Mouse (Mus musculus) intestine, embryonic 14.5 days (tissue): ENCODE measurements around the gene Muc16. TPM values are rescaled to one million over a fixed set of nuclear protein-coding genes. Genes with fewer than 3 reads are reported as not detected.

Experiments used
- ATAC-seq: fragments of 200-750 bp; cut with Nextera tagmentation; replicated peaks from 2 replicates; pipeline ENCODE4 v1.8.0; 2017; ENCODE audit warnings: low read depth, moderate number of reproducible peaks, moderate TSS enrichment, moderate library complexity; ENCODE audit not compliant: low FRiP score, low TSS enrichment
- DNase-seq: peaks from one replicate; pipeline ENCODE4 v3.0.0-alpha.2; 2018; ENCODE audit warnings: low spot score
- H3K27ac ChIP-seq: fragments of 300-500 bp; sonication (generic); 2 replicates; pipeline ENCODE4 v1.5.1; 2014; ENCODE audit warnings: low read depth, mild to moderate bottlenecking, control low read depth
- H3K27me3 ChIP-seq: fragments of 300-500 bp; sonication (generic); replicated peaks from 2 replicates; pipeline ENCODE4 v1.6.1; 2014; ENCODE audit warnings: low read length, control low read depth; ENCODE audit not compliant: control insufficient read depth, insufficient read depth
- H3K36me3 ChIP-seq: fragments of 300-500 bp; sonication (generic); 2 replicates; pipeline ENCODE4 v1.6.1; 2014; ENCODE audit warnings: low read length, control low read depth; ENCODE audit not compliant: control insufficient read depth, insufficient read depth
- H3K4me1 ChIP-seq: fragments of 300-500 bp; sonication (generic); replicated peaks from 2 replicates; pipeline ENCODE4 v1.6.1; 2014; ENCODE audit warnings: low read length, control low read depth, mixed read lengths; ENCODE audit not compliant: control insufficient read depth, insufficient read depth
- H3K4me2 ChIP-seq: fragments of 300-500 bp; sonication (generic); 2 replicates; pipeline ENCODE4 v1.6.1; 2014; ENCODE audit warnings: low read length
- H3K4me3 ChIP-seq: fragments of 300-500 bp; sonication (generic); 2 replicates; pipeline ENCODE4 v1.5.1; 2014; ENCODE audit warnings: low read depth, low read length, control low read depth, mixed read lengths
- H3K9ac ChIP-seq: fragments of 300-500 bp; sonication (generic); 2 replicates; pipeline ENCODE4 v1.6.1; 2014; ENCODE audit warnings: mild to moderate bottlenecking, low read length
- H3K9me3 ChIP-seq: fragments of 300-500 bp; sonication (generic); 2 replicates; pipeline ENCODE4 v1.6.1; 2016; ENCODE audit warnings: low read length, control low read depth; ENCODE audit not compliant: control insufficient read depth
- WGBS: fragments of 180-500 bp; shearing (Covaris S2); extraction: QIAGEN DNeasy Blood & Tissue Kit; methylation state at CpG from one replicate; pipeline ENCODE4 v1.1.7; 2014; 5-methylcytosine and 5-hydroxymethylcytosine counted together
- microRNA-seq: library from miRNA; unstranded; fragments of <30 nt; microRNA quantifications from one replicate; pipeline ENCODE4, GENCODE M21; 2016
- polyA plus RNA-seq: library from polyadenylated mRNA; unstranded; fragments of >200 nt; fragmentation: Nextera tagmentation; extraction: Ambion mirVana; gene quantifications from 2 replicates; pipeline ENCODE4 v1.2.1, GENCODE M21; 2014

Muc16 gene
- polyA plus RNA-seq, 1 experiment from 2014 or later: 7.3 TPM

GRCm38 (mm10) chr9:18473324-18474128 is 200.8 kb downstream of the Muc16 start:
- Histone ChIP-seq H3K9ac (peak overlapping the region; percentile 49), H3K27ac (peak overlapping the region; percentile 85), H3K9me3 (no peaks in the 10 kb centered on the region), H3K27me3 (no peaks in the 10 kb centered on the region), H3K4me3 (peak overlapping the region; percentile 65), H3K36me3 (no peaks in the 10 kb centered on the region), H3K4me2 (peak overlapping the region; percentile 76), H3K4me1 (no peaks in the 10 kb centered on the region)
- 4% methylated on average over 39 of the region's 39 CpGs for WGBS
- peak; percentile 98 for ATAC-seq
- DNase-seq: peak; percentile 89

- no peak overlapping the region for H3K4me3 ChIP-seq
- 93% methylated on average over 3 of the region's 3 CpGs for WGBS
- no peaks in the 10 kb centered on the region for H3K27me3 ChIP-seq
- H3K27ac ChIP-seq: no peak overlapping the region
- no peak overlapping the region for H3K4me2 ChIP-seq
- no peak for DNase-seq
- no peaks in the 10 kb centered on the region for H3K4me1 ChIP-seq
- H3K36me3 ChIP-seq: peaks cover 20% of the 10 kb centered on the region
- H3K9me3 ChIP-seq: peaks cover 5% of the 10 kb centered on the region; the same call in 1 of the 2 replicates
- no peak for ATAC-seq
- H3K9ac ChIP-seq: no peak overlapping the region
Observed at GRCm38 (mm10) chr9:18468005-18468404, 206.3 kb downstream of the Muc16 start.

GRCm38 (mm10) chr9:18467350-18467749 is 207.0 kb downstream of the Muc16 start:
- Histone ChIP-seq H3K4me1 (no peaks in the 10 kb centered on the region), H3K9ac (no peak overlapping the region), H3K27me3 (no peaks in the 10 kb centered on the region), H3K9me3 (peaks cover 5% of the 10 kb centered on the region; the same call in 1 of the 2 replicates), H3K4me3 (no peak overlapping the region), H3K27ac (no peak overlapping the region), H3K36me3 (peaks cover 20% of the 10 kb centered on the region), H3K4me2 (no peak overlapping the region)
- DNase-seq: no peak
- ATAC-seq: no peak
- WGBS: 85% methylated on average over 3 of the region's 3 CpGs

- ATAC-seq (no peak), DNase-seq (no peak)
- Histone ChIP-seq H3K36me3 (peaks cover 26% of the 10 kb centered on the region), H3K4me2 (no peak overlapping the region), H3K27me3 (no peaks in the 10 kb centered on the region), H3K4me3 (no peak overlapping the region), H3K9ac (no peak overlapping the region), H3K9me3 (no peaks in the 10 kb centered on the region), H3K4me1 (no peaks in the 10 kb centered on the region), H3K27ac (no peak overlapping the region)
- WGBS: 95% methylated on average over 4 of the region's 4 CpGs
Observed at GRCm38 (mm10) chr9:18456520-18456919, 217.8 kb downstream of the Muc16 start.

Small RNA genes within 50 kb of the gene (microRNA-seq; reads per million reads assigned to microRNA genes)
- gene Gm22854: not detected

Other genes starting within 250 kb of the Muc16 start
- not detected in 2 replicates for gene Mbd3l2, start 243.9 kb downstream of the Muc16 start, polyA plus RNA-seq
- gene Zfp558, start 196.3 kb downstream of the Muc16 start, polyA plus RNA-seq: 4.7 and 6.7 TPM in 2 replicates
- not detected in 2 replicates for gene Mbd3l1, start 196.2 kb downstream of the Muc16 start, polyA plus RNA-seq
- not detected in 2 replicates for gene Olfr24, start 89.5 kb upstream of the Muc16 start, polyA plus RNA-seq
- not detected in 2 replicates for gene Olfr828, start 145.0 kb upstream of the Muc16 start, polyA plus RNA-seq
- gene Olfr829, start 180.4 kb upstream of the Muc16 start, polyA plus RNA-seq: not detected in 2 replicates
- gene Olfr830, start 200.2 kb upstream of the Muc16 start, polyA plus RNA-seq: not detected in 2 replicates